Mouse (Mus musculus) MEL (cell line): ENCODE data around the gene Gm38392.
A peak's percentile ranks its signal among the peaks of the same experiment; 100 is the strongest.

Experiments
- E2F4 ChIP-seq: IDR thresholded peaks from 2 replicates; pipeline ENCODE4 v1.6.1; 2011; ENCODE audit warnings: low read depth, low read length, improper control_type of control experiment, borderline replicate concordance
- GABPA ChIP-seq: IDR thresholded peaks from 2 replicates; pipeline ENCODE4 v1.6.1; 2012; ENCODE audit warnings: low read depth, mild to moderate bottlenecking, inconsistent platforms, low read length, improper control_type of control experiment, moderate library complexity
- GATA1 ChIP-seq: IDR thresholded peaks from 2 replicates; pipeline ENCODE4 v1.6.1; 2011; ENCODE audit warnings: low read depth, low read length, improper control_type of control experiment

- TF ChIP-seq GABPA (no peak), GATA1 (peak; percentile 77), E2F4 (no peak)
Measured at GRCm38 (mm10) chr3:88213019-88213418, 74.0 kb downstream of the Gm38392 start.
